Mouse (Mus musculus) midbrain, embryonic 13.5 days (tissue): Measurements from ENCODE around the gene Hoxa1. TPM values are rescaled to one million over a fixed set of nuclear protein-coding genes. Genes with fewer than 3 reads are reported as not detected.

Experiments
- ATAC-seq: fragments of 200-750 bp; cut with Nextera tagmentation; 2 replicates; pipeline ENCODE4 v1.8.0; 2017; ENCODE audit warnings: mild to moderate bottlenecking, moderate TSS enrichment, moderate library complexity
- H3K27ac ChIP-seq: fragments of 300-500 bp; sonication (generic); 2 replicates; pipeline ENCODE4 v1.5.1; 2015; ENCODE audit warnings: inconsistent platforms, mild to moderate bottlenecking, moderate library complexity
- H3K27me3 ChIP-seq: fragments of 300-500 bp; sonication (generic); 2 replicates; pipeline ENCODE4 v1.6.1; 2015; ENCODE audit warnings: mild to moderate bottlenecking, inconsistent platforms
- H3K36me3 ChIP-seq: fragments of 300-500 bp; sonication (generic); 2 replicates; pipeline ENCODE4 v1.6.1; 2015; ENCODE audit warnings: mild to moderate bottlenecking, inconsistent platforms
- H3K4me1 ChIP-seq: fragments of 300-500 bp; sonication (generic); replicated peaks from 2 replicates; pipeline ENCODE4 v1.6.1; 2015; ENCODE audit warnings: inconsistent platforms
- H3K4me2 ChIP-seq: fragments of 300-500 bp; sonication (generic); replicated peaks from 2 replicates; pipeline ENCODE4 v1.6.1; 2015; ENCODE audit warnings: moderate library complexity, mild to moderate bottlenecking, inconsistent platforms
- H3K4me3 ChIP-seq: fragments of 300-500 bp; sonication (generic); replicated peaks from 2 replicates; pipeline ENCODE4 v1.5.1; 2015; ENCODE audit warnings: mild to moderate bottlenecking, inconsistent platforms
- H3K9ac ChIP-seq: fragments of 300-500 bp; sonication (generic); replicated peaks from 2 replicates; pipeline ENCODE4 v1.6.1; 2015; ENCODE audit warnings: mild to moderate bottlenecking, inconsistent platforms
- H3K9me3 ChIP-seq: fragments of 300-500 bp; sonication (generic); 2 replicates; pipeline ENCODE4 v1.6.1; 2016; ENCODE audit warnings: mild to moderate bottlenecking, inconsistent platforms
- WGBS: fragments of 180-500 bp; shearing (Covaris S2); methylation state at CpG from one replicate; pipeline ENCODE4 v1.1.7; 2015; 5-methylcytosine and 5-hydroxymethylcytosine counted together
- polyA plus RNA-seq: library from polyadenylated mRNA; unstranded; fragments of >200 nt; fragmentation: Nextera tagmentation; extraction: Ambion mirVana; gene quantifications from 2 replicates; pipeline ENCODE4 v1.2.1, GENCODE M21; 2015

Gene Hoxa1
- polyA plus RNA-seq, 1 experiment from 2014 or later = 0.07 TPM

DNA sequence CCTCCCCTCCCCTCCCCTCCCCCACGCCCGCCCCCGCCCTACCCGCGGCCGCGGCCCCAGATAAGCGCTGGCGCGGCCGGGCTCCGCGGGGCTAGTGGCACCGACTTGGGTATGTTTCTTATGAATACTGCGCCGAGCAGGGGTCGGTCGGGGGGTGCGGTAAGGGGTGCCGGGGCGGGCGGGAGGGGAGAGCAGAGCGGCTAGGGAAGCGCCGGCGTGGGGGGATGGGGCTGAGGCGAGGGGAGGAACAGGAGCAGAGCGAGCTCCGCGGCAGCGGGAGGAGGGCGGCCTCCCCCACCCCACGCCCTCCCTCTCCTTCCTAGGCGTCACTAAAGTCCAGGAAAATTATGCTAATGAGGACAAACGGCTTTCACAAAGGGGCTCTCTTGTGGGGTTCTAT, 17.7 kb upstream of the Hoxa1 start:
- Histone ChIP-seq H3K36me3 (no peaks in the 10 kb centered on the region), H3K27me3 (peaks cover 99% of the 10 kb centered on the region), H3K9me3 (no peaks in the 10 kb centered on the region), H3K4me1 (peaks cover 7% of the 10 kb centered on the region), H3K4me3 (no peak overlapping the region), H3K27ac (no peak overlapping the region), H3K9ac (no peak overlapping the region), H3K4me2 (no peak overlapping the region)
- WGBS = under 1% methylated on average over 21 of the region's 35 CpGs
- no peak for ATAC-seq

- ATAC-seq = no peak
- H3K4me1 ChIP-seq = peaks cover 7% of the 10 kb centered on the region
- no peak overlapping the region for H3K4me3 ChIP-seq
- no peak overlapping the region for H3K27ac ChIP-seq
- H3K9me3 ChIP-seq = no peaks in the 10 kb centered on the region
- peaks cover 99% of the 10 kb centered on the region for H3K27me3 ChIP-seq
- H3K36me3 ChIP-seq = no peaks in the 10 kb centered on the region
- WGBS = under 1% methylated on average over 41 of the region's 41 CpGs
- no peak overlapping the region for H3K4me2 ChIP-seq
- H3K9ac ChIP-seq = no peak overlapping the region
Measured at GRCm38 (mm10) chr6:52174968-52175751, 17.0 kb upstream of the Hoxa1 start.

- no peak for ATAC-seq
- Histone ChIP-seq H3K4me3 (no peak overlapping the region), H3K9me3 (no peaks in the 10 kb centered on the region), H3K27ac (no peak overlapping the region), H3K9ac (no peak overlapping the region), H3K4me1 (peaks cover 7% of the 10 kb centered on the region), H3K27me3 (peaks cover 98% of the 10 kb centered on the region), H3K4me2 (no peak overlapping the region), H3K36me3 (no peaks in the 10 kb centered on the region)
- 8% methylated on average over 4 of the region's 4 CpGs for WGBS
Measured at GRCm38 (mm10) chr6:52173648-52174047, 15.5 kb upstream of the Hoxa1 start.

DNA sequence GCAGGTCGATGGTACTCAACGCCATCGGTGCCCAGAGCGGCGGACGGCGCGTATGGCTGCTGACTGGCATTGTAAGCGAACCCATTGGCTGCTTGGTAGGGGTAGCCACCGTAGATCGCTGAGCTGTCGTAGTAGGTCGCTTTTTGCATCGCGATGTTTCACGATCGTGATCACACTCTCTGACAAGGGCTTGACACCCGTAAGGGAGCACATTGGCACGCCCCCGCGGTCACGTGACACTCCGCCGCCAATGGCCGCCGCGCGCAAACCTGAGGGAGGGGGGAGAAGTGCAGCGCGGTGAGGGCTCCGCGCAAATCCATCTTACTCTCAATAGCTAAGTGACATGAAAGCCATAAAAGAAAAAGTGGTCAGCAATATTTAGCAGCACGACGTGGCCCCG, 14.4 kb upstream of the Hoxa1 start:
- Histone ChIP-seq H3K9ac (no peak overlapping the region), H3K4me2 (peak overlapping the region; percentile 22; the same call in 1 of the 2 replicates), H3K4me3 (peak overlapping the region; percentile 1; the same call in 1 of the 2 replicates), H3K36me3 (no peaks in the 10 kb centered on the region), H3K9me3 (no peaks in the 10 kb centered on the region), H3K27me3 (peaks cover 98% of the 10 kb centered on the region), H3K27ac (no peak overlapping the region), H3K4me1 (peaks cover 7% of the 10 kb centered on the region)
- no peak for ATAC-seq
- WGBS = 0% methylated on average over 35 of the region's 35 CpGs

GRCm38 (mm10) chr6:52171938-52172337, 13.8 kb upstream of the Hoxa1 start:
- H3K27ac ChIP-seq = no peak overlapping the region
- peaks cover 7% of the 10 kb centered on the region for H3K4me1 ChIP-seq
- H3K9ac ChIP-seq = no peak overlapping the region
- H3K4me2 ChIP-seq = no peak overlapping the region
- no peak for ATAC-seq
- WGBS = 4% methylated on average over 7 of the region's 7 CpGs
- H3K9me3 ChIP-seq = no peaks in the 10 kb centered on the region
- no peak overlapping the region for H3K4me3 ChIP-seq
- H3K27me3 ChIP-seq = peaks cover 98% of the 10 kb centered on the region
- no peaks in the 10 kb centered on the region for H3K36me3 ChIP-seq

GRCm38 (mm10) chr6:52171331-52171730, 13.2 kb upstream of the Hoxa1 start:
- H3K9me3 ChIP-seq = no peaks in the 10 kb centered on the region
- no peak overlapping the region for H3K27ac ChIP-seq
- ATAC-seq = no peak
- no peaks in the 10 kb centered on the region for H3K36me3 ChIP-seq
- WGBS = 5% methylated on average over 4 of the region's 4 CpGs
- no peak overlapping the region for H3K4me3 ChIP-seq
- no peak overlapping the region for H3K9ac ChIP-seq
- no peak overlapping the region for H3K4me2 ChIP-seq
- peaks cover 98% of the 10 kb centered on the region for H3K27me3 ChIP-seq
- peaks cover 7% of the 10 kb centered on the region for H3K4me1 ChIP-seq

DNA sequence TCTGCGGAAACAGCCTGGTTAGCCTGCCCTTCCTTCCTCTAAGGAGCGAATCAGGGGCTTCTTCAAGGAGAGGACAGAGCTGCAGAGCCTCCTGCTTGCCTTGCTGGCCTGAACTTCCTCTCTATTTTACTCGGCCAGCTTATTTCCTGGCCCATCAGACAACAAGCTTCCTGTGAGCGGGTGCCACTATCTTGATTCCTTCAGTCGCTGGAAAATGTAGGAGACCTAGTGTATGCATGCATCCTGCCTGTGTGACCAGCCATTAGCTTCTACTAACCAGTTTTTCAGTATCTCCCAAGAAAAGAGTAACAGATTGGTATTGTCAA, 12.7 kb upstream of the Hoxa1 start:
- Histone ChIP-seq H3K27me3 (peaks cover 98% of the 10 kb centered on the region), H3K9ac (no peak overlapping the region), H3K27ac (no peak overlapping the region), H3K9me3 (no peaks in the 10 kb centered on the region), H3K4me3 (no peak overlapping the region), H3K4me1 (peaks cover 7% of the 10 kb centered on the region), H3K4me2 (no peak overlapping the region), H3K36me3 (no peaks in the 10 kb centered on the region)
- 2% methylated on average over 5 of the region's 5 CpGs for WGBS
- ATAC-seq = no peak

DNA sequence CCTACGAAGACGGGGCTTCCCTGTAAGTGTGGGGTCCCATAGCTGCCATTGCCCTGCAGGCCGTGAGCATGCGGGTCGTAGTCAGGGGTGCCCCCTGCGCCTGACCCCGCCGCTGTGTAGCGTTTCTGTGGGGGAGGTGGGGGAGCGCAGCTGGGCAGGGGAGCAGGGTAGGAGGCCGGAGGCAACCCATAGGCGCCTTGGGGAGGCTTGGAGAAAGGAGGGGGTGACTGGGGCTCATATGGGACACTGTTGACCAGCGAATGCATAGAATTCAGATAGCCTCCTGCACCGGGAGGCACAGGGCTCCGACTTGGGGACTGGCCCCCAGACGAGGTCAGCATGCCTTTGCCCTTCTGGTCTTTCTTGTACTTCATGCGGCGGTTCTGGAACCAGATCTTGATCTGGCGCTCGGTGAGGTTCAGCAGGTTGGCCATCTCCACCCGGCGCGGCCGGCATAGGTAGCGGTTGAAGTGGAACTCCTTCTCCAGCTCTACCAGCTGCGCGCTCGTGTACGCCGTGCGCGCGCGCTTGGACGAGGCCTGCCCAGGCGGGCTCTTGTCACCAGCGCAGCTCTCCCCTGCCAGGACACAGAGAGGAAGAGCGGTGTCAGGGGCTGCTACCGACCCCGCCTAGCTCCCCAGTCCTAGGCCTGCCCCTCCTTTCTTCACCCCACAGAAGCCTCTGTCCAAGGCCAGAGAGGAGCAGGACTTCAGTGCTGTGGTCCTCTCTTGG, 12.2 kb upstream of the Hoxa1 start:
- H3K27me3 ChIP-seq = peaks cover 98% of the 10 kb centered on the region
- no peaks in the 10 kb centered on the region for H3K36me3 ChIP-seq
- no peak overlapping the region for H3K9ac ChIP-seq
- no peaks in the 10 kb centered on the region for H3K9me3 ChIP-seq
- no peak overlapping the region for H3K4me2 ChIP-seq
- no peak overlapping the region for H3K4me3 ChIP-seq
- no peak overlapping the region for H3K27ac ChIP-seq
- H3K4me1 ChIP-seq = peaks cover 7% of the 10 kb centered on the region
- WGBS = under 1% methylated on average over 40 of the region's 40 CpGs
- ATAC-seq = no peak

DNA sequence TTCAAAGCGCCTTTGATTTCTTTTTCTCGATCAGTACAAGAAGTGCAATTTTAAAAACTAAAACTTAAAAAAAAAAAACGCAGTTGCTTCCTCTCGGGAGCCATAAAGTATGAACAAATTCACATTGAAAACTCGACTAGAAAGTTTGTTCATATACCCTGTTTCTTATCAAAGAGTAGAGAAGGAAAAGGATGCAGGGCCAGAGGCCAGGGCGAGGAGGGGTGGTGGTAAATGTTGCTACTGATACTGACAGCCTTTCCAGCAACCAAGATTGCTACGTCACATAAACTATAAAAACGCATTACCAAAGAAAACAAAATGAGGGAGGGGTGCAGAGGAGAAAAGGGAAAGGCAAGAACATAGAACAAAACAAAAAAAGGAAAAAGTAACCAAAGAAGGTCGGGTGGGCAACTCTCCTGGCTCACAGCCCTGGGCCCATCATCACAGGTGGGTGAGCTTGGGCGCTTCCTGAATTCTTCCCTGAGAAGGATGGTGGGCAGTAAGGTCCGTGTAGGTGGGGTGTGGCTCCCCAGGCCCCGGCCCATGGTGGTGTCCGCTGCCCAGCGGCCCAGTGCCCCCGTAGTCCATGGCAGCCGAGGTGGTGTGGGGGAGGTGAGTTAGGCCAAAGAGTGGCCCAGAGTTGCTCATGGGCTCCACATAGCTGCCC, 11.5 kb upstream of the Hoxa1 start:
- H3K27me3 ChIP-seq = peaks cover 98% of the 10 kb centered on the region
- H3K4me3 ChIP-seq = no peak overlapping the region
- no peak overlapping the region for H3K27ac ChIP-seq
- H3K4me1 ChIP-seq = peaks cover 7% of the 10 kb centered on the region
- no peaks in the 10 kb centered on the region for H3K36me3 ChIP-seq
- no peak overlapping the region for H3K4me2 ChIP-seq
- no peak overlapping the region for H3K9ac ChIP-seq
- no peaks in the 10 kb centered on the region for H3K9me3 ChIP-seq
- no peak for ATAC-seq
- WGBS = 2% methylated on average over 16 of the region's 16 CpGs

DNA sequence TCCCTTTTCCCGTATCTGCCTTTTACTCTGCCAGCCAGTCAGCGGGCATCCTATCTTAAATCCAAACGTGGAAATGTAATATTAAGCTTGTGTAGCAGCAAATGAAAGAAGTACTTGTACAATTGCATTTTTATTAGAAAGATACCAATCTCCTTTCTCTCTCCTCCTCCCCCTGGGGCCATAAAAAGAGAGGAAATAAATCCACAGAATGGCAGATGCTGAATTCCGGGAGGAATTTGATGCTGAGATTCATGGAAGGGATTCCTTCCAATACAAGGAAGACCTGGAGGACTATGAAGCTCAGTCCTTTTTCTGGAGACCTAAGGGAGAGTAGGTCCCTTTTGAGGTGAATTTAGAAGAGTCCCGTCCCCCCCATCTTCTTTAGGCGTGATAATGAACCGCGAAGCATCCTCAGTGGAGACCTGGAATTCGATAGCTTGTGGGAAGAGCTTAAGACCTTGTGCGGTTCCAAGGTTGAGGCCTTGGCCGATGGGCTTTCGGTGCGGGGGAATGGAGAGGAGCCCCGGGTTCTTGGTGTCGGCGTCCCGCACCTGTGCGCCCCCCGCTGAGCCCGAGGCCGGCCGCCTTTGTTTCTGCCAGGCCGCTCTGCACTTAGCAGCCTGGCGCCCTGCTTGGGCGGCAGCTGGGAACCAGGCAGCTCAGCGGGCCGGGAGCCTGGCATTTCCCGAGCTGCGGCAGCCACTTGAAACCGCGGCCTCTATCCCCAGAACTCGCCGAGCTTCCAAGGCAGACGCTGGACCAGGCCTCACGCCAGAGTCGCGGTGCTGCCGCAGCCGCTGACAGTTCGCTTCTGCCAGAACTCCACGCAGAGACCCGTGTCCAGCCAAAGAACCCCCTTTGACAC, 10.3 kb upstream of the Hoxa1 start:
- Histone ChIP-seq H3K4me2 (no peak overlapping the region), H3K36me3 (no peaks in the 10 kb centered on the region), H3K9me3 (no peaks in the 10 kb centered on the region), H3K9ac (no peak overlapping the region), H3K27me3 (peaks cover 98% of the 10 kb centered on the region), H3K4me1 (peaks cover 7% of the 10 kb centered on the region), H3K4me3 (no peak overlapping the region), H3K27ac (no peak overlapping the region)
- ATAC-seq = no peak
- 2% methylated on average over 40 of the region's 42 CpGs for whole genome bisulfite sequencing

GRCm38 (mm10) chr6:52167736-52168161, 9.6 kb upstream of the Hoxa1 start:
- Histone ChIP-seq H3K36me3 (no peaks in the 10 kb centered on the region), H3K9me3 (no peaks in the 10 kb centered on the region), H3K9ac (no peak overlapping the region), H3K27ac (no peak overlapping the region), H3K4me2 (no peak overlapping the region), H3K4me3 (no peak overlapping the region), H3K4me1 (peaks cover 5% of the 10 kb centered on the region), H3K27me3 (peaks cover 98% of the 10 kb centered on the region)
- ATAC-seq = no peak
- WGBS = under 1% methylated on average over 14 of the region's 14 CpGs
